Mouse (Mus musculus) spleen, adult 12 weeks (tissue): Measurements from ENCODE around the gene Baiap2l2.

Experiments
- DNase-seq: peaks from one replicate; pipeline ENCODE4 v3.0.0; 2022; ENCODE audit warnings: low spot score

Gene Baiap2l2

DNA sequence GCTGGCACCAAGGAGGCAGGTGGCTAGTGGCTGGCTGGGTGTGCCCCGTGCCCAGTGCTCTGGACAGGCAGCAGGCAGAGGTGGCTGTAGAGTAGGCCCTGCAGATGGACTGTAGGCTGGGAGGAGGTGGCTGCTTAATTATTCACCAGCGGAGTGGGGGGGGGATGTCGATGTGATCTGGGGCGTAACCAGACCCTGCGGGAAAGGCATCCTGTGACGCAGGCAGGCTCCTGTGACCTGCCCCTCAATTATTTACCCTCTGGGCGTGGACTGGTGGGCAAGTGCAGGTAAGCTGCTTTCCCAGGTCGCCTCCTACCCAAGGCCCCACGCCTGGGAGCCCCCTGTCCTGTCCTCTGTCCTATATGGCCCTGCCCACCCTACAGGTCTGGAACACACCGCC is at the start of gene Baiap2l2:
Baiap2l2 (minus strand) TSS at position 139 of the 400 bp plus-strand sequence.
- DNase-seq, result no peak

DNA sequence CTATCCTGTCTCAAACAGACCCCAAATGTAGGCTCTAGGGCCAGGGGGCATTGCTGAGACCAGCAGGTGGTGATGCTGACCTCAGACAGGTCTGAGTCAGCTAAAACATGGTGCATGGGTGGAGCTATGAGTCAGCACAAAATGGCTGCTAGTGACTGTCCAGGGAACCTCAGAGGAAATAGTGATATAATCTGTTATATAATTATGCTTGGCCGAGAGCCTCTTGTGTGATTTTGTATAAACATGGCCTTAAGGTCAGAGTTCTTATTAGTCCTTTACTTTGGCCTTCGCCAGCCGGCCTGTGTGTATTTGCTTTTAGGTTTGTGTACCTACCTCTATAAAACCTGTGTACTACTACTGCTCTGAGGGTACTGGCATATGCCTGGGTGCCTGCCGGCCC is 48.1 kb upstream of the Baiap2l2 start:
- DNase-seq, result no peak

DNA sequence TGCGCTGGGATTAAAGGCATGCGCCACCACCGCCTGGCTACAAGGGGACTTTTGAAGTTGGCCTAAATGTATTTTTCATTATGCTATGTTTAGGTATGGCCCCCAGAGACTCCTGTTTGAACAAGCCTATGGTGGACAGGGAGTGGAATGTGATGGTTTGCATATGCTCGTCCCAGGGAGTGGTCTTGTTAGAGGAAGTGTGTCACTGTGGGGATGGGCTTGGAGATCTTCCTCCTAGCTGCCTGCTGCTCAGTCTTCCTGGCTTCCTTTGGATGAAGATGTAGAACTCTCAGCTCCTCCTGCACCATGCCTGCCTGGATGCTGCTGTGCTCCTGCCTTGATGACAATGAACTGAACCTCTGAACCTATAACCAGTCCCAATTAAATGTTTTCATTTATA is 45.2 kb upstream of the Baiap2l2 start:
- no peak for DNase-seq

DNA sequence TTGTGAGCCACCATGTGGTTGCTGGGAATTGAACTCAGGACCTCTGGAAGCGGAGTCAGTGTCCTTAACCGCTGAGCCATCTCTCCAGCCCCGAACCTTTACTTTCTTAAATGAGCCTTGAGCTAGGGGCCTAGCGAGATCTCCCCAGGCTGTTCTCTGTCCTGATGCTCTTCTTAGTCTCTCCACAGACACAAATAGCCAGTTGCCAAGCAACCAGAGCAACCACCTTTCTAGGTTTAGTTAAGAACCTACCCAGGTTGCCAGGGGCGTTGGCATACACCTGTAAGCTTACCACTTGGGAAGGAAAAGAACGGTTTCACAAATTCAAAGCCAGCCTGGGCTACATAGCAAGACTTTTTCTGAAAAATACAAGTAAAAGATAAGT is 44.6 kb upstream of the Baiap2l2 start:
- DNase-seq, result no peak

DNA sequence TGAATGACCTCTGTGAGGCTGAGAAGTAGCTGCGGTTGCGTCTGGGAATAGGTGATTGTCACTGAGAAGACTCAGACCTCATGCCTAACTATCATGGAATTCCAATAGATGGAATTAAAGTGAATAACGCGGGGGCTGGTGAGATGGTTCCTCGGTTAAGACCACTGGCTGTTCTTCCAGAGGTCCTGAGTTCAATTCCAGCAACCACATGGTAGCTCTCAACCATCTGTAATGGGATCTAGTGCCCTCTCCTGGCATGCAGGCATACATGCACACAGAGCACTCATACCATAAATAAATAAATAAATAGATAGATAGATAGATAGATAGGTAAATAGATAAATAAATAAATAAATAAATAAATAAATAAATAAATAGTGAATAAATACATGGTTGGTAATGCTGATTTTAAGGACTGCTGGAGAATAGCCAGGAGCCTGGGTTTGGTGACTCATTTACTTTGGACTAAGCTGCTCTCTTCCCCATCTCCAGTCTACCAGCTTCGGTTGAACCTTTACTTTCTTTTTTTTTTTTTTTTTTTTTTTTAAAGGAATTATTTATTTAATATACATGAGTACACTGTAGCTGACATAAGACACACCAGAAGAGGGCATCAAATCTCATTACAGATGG is 44.1 kb upstream of the Baiap2l2 start:
- DNase-seq, result no peak

DNA sequence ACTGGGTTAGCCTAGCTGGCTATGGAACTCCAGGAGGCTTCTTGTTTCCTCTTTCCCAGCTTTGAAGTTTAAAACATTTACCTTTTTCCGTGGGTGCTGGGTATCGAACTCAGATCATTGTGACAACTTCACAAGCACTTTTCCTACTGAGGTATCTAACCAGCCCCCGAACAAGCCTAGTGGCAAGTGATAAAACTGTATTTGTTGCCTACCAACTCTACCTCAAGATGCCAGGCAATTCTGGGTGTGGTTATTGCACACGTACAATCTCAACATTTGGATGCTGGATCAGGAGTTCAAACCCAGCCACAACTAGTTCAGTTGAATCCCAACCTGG is 43.6 kb upstream of the Baiap2l2 start:
- DNase-seq, result no peak

DNA sequence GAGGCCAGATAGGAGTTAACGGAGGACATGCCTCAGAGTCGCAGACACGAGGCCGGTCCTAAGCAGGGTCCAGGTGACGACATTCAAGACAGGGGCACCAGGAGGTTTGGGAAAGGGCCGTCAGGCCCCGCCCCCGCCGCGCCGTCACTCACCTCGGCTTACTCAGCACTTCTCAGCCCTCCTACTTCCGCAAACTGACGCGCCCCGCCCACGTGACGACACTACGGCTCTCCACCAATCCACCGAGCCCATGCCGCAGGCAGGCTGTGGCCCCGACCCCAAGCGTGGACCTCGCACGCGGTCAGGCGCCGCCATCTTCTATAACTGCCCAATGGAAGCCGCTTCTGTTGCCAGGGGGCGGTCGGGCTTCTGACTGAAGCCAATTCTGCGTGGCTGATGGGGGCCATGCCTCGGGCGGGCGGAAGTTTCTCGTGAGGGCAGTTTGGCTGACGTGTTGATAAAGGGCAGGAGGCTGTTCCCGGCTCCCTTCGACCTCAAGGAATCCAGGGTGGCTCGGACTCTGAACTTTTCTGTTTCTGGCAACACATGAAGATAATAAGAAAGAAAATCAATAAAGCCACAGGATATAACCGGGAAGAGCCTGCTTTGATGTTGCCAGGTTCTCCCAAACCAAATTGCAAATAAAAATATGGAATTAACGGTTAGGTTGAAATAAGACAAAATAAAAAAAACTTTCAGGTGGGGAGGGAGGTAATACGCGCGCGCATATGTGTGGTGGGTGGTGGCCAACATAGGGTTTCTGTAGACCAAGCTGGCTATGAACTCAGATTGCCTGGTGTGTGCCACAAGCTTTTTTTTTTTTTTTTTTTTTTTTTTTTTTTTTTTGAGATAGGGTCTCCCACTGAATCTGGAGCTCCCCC is 43.0 kb upstream of the Baiap2l2 start, which contains the start of gene Pla2g6:
Pla2g6 (minus strand) TSS at position 333 of the 881 bp plus-strand sequence.
- peak; percentile 97 for DNase-seq

DNA sequence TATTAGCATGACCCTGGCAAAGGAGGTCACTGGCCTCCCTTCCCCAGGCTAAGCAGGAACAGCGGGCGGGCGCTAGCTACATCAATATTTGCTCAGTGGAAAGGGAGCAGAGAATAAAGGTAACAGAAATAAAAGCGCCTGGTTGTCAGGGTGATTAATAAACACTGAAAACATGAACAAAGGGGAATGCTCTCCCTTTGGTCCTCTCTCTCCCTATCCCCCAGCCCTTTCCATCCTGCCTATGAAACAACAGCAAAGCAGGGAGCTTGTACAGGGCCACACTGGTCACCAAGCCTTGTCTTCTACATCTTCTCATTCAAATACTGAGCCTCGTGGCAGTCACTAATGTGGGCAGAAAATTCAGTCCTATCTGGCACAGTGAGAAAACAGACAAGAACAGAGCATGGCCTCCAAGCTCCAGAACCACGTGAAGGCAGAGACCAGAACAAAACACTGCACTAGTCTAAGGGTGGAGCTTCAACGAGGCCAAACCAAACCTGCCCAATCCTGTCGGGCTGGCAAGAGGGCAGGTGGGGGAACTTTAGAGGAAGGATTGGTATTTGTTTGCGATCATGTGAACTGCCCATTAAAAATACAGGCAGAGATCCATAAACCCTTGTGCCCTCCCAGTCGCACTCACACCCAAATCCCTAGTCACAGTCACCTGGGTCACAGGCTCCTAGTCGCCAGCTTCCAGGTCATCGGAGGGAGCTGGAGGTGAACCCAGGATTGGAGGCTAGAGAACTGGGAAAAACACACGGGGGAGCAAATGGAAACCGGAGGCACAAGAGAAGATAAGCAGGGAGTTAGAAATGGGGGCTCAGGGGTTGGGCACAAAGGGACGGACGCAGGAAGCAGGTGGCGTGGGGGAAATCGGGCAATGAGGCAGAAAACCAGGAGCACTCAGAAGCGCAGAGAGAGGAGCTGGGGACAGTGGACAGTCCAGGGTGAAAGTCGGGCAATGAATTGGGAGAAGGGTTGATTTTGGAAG is 41.9 kb upstream of the Baiap2l2 start:
- peak; percentile 38 for DNase-seq

DNA sequence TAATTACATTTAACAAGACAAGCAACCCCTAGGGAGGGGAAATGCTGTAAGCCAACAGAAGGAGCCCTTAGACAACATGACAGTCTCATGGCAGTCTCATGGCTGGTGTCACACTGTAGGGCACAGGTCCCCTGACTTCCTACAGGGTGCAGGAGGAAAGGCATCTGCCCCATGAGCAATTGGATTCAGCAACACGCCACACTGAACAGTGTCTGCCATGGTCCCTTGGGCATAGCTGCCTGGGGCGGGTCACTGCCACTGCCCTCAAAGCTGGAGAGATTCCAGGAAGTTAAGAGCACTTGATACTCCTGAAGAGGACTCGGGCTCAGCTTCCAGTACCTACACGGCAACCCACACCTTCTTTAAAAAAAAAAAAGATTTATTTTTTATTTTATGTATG is 40.9 kb upstream of the Baiap2l2 start:
- DNase-seq, result no peak

DNA sequence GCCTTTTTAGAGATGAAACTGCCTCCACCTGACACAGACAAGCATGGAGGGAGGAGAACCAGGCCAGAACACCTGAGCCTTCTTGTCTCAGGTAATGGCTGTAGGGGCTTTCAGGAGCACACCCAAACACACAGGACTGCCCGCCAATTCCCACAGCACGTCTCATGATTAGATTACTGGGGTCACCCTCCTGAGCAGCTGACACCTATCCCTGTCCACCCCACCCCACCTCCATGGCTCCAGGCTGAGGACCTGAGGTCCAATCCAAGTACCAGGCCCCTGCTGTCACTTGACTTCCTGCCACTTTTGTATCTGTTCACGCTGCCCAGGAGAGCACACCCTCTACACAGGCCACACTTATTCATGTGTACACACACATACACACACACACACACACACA is 40.4 kb upstream of the Baiap2l2 start:
- DNase-seq, result no peak

DNA sequence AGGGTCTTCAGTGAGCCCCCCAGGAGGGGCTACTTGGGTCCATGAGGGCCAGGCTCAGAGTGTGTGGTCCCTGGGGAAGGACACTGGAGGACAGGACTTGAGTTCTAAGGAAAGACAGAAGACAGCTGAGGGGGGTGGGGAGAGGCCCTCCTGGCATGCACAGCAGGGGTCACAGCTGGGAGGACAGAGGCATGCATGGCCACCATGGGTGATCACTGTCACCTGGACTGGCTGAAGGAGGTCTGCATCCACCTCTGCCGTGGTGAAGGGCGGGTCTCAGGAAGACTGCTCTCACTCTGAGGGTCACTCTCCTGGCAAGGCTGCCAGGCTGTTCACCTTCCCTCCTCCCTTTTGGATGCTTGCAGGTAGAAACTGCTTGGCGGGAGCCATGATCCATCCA is 39.0 kb upstream of the Baiap2l2 start:
- DNase-seq, result no peak

DNA sequence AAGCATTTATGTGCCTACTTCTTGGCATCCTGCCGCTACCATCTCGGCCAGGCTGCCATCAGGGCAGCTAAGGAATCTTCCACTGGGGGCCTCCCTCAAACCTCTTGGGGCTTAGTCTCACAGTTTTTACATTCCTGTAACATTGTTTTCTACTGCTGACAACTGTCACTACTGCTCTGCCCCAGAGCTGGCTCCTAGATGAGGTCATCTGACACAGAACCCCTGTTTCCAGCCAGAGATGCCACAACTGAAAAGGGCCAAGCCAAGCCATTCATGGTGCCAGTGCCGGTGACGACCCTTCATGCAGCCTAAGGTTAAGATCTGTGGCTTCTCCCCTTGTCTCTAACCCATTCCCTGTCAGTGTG is 38.4 kb upstream of the Baiap2l2 start:
- DNase-seq, result no peak

DNA sequence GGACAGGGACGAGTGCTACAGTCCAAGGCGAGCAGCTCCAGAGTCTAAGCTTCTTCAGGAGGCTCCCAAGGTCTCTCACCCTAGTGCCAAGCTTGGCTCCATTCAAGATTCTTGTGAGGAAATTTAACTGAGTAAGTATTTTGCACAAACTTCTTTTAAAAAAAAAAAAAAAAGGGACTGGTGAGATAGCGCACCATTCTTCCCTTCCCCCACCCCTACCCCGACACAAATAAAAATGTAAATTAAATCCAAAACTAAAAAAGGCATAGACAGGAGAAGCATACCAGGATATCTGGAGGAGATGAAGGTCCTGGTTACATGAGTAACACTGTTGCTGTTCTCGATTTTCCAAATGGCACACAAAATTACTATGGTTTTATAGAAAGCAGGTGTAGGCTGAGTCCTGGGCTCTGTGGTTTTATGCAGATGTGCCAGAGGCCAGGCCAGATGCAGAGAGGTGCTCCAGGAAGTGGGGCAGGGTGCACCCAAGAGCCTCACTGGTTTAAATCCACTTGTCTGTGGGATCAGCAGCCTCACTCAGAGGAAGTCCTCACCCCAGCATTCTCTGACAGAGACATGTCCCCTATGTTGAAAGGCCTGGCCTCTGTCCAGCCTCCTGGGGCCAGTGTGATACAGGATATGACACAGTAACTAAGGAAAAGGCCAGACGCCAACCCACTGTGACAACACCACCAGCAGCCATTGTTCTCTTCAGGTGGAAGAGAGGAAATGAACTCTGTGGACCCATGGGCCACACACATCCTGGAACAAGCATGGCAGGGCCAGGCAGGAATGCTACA is 37.9 kb upstream of the Baiap2l2 start:
- DNase-seq, result no peak

DNA sequence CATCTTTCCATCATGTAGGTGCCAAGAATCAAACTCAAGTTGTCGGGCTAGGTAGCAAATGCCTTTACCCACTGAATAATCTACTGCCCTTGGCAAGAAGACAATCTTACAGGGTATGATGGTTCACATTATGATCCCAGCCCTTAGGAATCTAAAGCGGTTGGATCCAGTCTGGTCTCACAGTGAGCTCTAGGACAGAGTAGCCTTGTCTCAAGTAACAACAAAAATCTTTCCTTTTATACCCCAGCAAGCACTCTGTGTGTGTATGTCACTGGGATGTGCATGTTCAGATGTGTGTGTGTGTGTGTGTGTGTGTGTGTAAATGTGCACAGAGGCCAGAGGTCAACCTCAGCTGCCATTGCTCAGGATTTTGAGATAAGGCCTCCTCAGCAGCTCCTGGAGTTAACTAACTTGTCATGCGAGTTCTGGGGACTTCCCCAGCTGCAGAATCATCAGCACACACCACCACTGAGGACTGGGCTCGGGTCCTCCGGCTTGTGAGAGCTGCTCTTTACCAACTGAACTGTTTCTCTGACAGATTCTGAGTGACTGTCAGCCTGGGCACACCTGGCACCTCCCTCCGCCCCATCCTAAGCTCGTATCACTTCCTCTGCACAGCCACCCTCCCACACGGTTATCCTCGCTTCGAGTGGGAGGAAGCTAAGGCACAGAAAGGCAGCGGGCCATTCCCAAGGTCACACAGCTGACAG is 37.1 kb upstream of the Baiap2l2 start:
- DNase-seq, result no peak

DNA sequence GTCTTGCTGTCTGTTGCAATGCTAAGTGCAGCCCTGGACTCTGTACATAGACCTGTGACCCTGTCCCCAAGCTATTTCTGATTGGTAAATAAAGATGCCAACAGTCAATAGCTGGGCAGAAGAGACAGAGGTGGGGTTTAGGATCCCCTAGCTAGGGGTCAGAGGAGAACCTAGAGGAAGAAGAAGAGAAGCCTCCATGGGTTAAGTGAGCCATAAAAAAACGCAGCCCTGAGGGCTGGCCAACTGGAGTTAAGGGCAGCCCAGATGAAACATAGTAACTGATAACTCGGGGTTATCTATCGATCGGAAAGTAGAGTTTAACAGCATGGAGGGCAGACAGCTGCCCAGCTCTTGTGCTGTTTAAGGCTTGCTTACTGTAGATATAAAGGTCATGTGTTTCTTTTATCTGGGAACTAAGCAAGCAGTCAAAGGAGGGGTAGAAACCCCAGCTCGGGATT is 36.4 kb upstream of the Baiap2l2 start:
- no peak for DNase-seq

DNA sequence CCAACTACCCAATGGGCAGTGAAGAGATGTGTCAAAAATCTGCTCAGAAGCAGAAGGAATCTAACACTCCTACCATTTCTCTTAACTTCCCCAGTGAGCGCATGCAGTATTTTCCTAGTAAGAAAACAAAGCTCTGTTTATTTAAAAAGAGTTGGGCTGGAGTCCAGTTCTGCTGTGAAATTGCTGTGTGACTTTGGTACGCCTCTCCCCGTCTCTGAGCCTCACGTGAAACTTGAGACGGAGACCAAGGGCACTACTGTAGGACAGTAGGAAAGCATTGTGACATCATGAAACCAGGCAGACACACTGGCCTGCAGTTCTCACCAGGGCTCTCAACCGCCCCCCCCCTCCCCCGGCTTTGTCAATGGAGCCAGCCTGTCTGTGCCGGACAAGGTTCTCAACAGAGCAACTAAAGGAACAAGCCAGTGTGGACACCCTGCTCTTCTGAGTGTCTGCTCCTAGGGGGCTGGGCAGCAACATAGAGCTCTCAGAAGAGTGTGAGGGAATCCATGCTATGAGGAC is 28.6 kb upstream of the Baiap2l2 start:
- DNase-seq, result no peak

DNA sequence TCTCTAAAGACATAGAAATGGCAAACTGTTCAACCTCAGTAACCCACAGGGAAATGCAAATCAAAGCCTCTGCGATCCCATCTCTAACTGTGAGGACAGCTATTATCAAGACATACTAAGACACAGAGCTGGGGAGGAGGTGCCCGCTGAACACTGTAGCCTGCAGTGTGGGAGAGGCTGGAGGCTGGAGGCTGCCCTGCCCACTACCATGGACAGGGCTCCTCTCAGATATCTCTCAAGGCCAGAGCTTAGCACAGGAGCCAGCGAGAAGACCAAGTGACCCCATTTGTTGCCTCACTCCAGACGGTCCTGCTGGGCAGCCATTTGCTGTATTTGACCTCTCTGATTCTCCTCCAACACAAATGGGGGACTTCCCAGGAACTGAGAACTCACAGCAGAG is 22.5 kb upstream of the Baiap2l2 start:
- no peak for DNase-seq

DNA sequence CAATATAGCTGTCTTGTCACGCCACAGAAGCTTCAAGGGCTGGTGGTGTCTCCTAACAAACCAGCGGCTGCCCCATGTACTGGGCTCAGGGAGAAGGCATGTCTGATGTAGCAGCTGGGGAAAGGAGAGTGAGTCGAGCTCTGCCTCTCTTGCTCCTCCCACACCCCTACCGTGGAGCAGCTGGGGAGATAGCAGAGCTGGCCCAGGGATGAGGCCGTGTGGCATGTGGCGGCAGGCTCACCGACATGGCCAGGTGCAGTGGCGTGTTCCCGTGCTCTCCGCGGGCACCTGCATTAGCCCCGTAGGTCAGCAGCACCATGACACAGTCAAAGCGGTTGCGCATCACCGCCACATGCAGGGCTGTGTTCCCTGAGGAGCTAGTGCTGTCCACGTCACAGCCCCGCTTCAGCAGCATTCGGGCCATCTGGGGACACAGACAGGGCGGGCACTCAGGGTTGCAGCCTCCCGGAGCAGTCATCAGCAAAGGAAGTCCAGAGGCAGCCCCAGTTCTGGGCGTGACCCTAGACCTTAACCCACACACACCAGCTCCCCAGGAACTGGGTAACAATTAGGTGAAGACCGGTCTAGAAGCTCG is 20.8 kb upstream of the Baiap2l2 start:
- no peak for DNase-seq

DNA sequence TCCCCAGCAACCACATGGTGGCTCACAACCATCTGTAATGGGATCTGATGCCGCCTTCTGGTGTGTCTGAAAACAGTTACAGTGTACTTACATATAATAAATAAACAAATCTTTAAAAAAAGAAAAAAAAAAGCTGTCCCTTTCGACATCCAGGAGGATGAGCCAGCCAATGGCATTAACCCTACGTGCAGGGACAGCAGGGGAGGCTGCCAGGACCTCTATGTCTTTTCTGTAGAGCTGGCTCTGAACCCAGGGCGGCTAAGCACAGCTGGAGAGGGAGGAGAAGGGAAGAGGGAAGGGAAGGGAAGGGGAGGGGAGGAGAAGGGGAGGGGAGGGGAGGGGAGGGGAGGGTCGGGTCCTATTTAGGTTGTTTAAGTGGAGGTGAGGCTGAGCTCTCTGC is 19.5 kb upstream of the Baiap2l2 start:
- DNase-seq, result no peak

DNA sequence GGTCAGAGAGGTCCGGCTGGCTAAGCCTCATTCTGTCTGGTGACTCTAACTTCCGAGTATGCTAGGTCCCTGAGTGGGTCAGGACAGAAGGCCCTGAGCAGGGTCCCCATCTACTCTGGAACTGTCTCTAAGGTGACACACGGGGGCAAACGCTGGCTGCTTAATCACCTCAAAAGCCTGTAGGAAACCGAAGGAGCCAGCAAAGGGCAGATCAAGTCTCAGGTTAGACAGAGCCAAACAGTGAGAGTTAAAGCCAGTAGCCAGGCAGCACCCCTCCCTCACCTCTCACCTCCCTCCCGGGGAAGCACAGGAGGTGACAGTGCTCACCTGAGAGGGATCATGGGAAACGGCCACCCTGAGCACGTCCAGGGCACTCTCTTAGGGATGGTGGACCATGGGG is 18.4 kb upstream of the Baiap2l2 start:
- no peak for DNase-seq
